Mouse (Mus musculus): ENCODE measurements around the gene Baiap2.

DNA sequence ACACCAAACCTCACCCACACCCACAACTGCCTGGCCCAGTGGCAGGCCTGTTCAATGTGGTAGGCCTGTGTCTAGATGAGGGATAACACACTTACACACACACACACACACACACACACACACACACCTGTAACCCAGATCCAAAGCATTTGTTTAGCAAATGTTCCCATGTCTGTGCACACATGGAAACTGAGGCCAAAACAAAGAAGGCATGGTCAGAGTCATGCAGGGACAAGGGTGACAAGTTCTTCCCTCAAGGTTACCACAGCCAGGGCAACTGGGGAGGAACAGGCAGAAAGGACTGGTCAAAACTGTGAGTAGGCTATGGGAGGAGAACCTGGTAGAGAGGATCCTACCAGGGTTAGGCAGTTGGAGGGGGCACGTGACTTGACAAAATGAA, 65.9 kb downstream of the Baiap2 start:
- TF ChIP-seq CTCF (conservative IDR thresholded peaks at IDR 0.05; ENCODE audit: low read length) (no peak), NANOG (IDR thresholded peaks at IDR 0.05; ENCODE audit: borderline replicate concordance, low read length) (no peak), POU5F1 (IDR thresholded peaks at IDR 0.05; ENCODE audit: borderline replicate concordance, low read length) (no peak)

Data from E14TG2a.4 (cell line).